Mouse (Mus musculus): ENCODE results near the gene Foxn1. TPM values are rescaled to one million over a fixed set of nuclear protein-coding genes. Genes with fewer than 3 reads are reported as not detected.

Gene Foxn1
- polyA plus RNA-seq, 1 experiment from 2014 or later = not detected

- Histone ChIP-seq H3K4me1 (ENCODE audit: control insufficient read depth, insufficient read depth, low read length) (peaks cover 10% of the 10 kb centered on the region), H3K27ac (ENCODE audit: low read depth, low read length) (no peak overlapping the region), H3K9me3 (ENCODE audit: control insufficient read depth, low read length) (no peaks in the 10 kb centered on the region), H3K27me3 (ENCODE audit: control insufficient read depth, insufficient read depth, low read length) (no peaks in the 10 kb centered on the region), H3K9ac (ENCODE audit: low read length) (no peak overlapping the region), H3K4me3 (ENCODE audit: low read depth, low read length) (no peak overlapping the region), H3K4me2 (ENCODE audit: low read depth) (no peak overlapping the region), H3K36me3 (ENCODE audit: control insufficient read depth, insufficient read depth, low read length) (peaks cover 10% of the 10 kb centered on the region)
- WGBS = 87% methylated on average over 7 of the region's 7 CpGs
- no peak for DNase-seq (ENCODE audit: low spot score)
- ATAC-seq (ENCODE audit: insufficient read depth, low FRiP score, low TSS enrichment) = no peak
These were observed 40.6 kb downstream of the Foxn1 start for GRCm38 (mm10) chr11:78345801-78346200.

DNA sequence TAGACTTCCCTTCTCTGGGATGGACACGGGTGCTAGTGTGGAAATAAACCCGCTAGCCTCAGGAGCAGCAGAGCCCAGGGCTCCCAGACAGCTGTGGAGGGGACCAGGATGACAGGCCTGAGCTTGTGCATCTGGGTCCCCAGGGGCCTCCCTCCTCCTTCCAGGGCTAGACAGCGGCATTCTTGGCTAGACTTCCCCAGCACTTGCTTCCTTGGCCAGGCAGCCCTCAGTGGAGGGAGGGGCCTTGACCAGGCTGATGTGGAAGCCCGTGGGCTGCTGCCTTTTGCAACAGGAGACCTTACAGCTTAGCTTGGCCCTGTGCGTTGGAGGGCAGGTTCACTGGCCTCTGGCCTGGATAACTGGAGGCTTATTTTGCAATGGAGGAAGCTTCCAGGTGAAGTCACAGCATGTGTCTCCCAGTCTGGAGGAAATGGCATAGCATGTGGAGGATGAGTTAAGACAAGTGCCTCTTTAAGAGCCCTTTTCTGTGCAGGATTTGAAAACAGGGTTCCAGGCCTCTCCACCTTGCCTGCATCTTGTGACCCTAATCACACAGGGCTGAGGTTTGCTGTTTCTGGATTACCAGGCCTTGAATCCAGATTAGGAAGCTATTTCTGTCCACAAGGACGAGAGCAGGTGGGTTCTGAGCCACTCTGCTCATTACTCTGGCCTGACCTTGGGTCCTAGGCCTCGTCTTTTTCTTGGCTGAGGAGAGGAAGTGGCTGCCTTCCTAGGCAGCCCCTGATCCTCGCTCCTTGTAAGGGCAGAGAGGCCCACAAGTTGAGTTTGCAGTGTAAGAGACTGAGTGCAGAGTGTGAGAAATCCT lies 41.3 kb downstream of the Foxn1 start:
- Histone ChIP-seq H3K27me3 (ENCODE audit: control insufficient read depth, insufficient read depth, low read length) (no peaks in the 10 kb centered on the region), H3K4me1 (ENCODE audit: control insufficient read depth, insufficient read depth, low read length) (peaks cover 10% of the 10 kb centered on the region), H3K9ac (ENCODE audit: low read length) (no peak overlapping the region; the same call in 1 of the 2 replicates), H3K27ac (ENCODE audit: low read depth, low read length) (no peak overlapping the region), H3K4me3 (ENCODE audit: low read depth, low read length) (no peak overlapping the region), H3K36me3 (ENCODE audit: control insufficient read depth, insufficient read depth, low read length) (peaks cover 11% of the 10 kb centered on the region), H3K9me3 (ENCODE audit: control insufficient read depth, low read length) (no peaks in the 10 kb centered on the region), H3K4me2 (ENCODE audit: low read depth) (peak overlapping the region; percentile 92)
- ATAC-seq (ENCODE audit: insufficient read depth, low FRiP score, low TSS enrichment) = no peak
- 60% methylated on average over 8 of the region's 8 CpGs for WGBS
- DNase-seq (ENCODE audit: low spot score) = no peak

DNA sequence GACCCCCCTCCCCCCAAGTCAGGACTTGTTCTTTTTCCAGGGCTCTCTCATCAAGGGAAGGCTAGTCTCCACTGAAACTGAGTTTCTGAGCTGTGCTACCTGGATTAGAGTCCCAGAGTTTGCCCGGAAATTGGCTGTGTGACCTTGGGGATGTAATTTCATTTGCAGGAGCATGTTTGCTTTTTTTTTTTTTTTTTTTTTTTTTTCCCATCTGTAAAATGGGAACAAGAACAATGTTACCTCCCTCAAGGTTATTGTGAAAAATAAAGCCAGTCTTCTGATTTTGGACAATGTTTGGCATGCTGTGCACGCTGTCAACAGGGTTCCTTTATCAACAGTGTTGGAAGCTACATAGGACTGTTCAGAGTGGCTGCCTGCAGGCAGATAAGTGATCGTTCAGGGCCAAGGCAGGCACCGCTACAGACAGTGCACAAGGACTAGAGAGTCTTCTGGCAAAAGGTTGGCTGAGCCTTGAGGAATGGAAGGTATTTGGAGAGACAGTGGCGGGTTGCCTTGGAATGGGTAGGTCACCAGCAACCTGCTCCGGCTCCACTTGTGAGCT lies 41.9 kb downstream of the Foxn1 start:
- H3K4me2 ChIP-seq (ENCODE audit: low read depth) = peak overlapping the region; percentile 92
- ATAC-seq (ENCODE audit: insufficient read depth, low FRiP score, low TSS enrichment) (no peak), DNase-seq (ENCODE audit: low spot score) (no peak)
- WGBS = 87% methylated on average over 6 of the region's 6 CpGs
- H3K9ac ChIP-seq (ENCODE audit: low read length) = peak overlapping the region; percentile 92
- peak overlapping the region; percentile 80 for H3K4me3 ChIP-seq (ENCODE audit: low read depth, low read length)
- H3K27ac ChIP-seq (ENCODE audit: low read depth, low read length) = 0 out of 2 replicates have a peak overlapping the region, but pooled peaks have one; percentile 85
- H3K4me1 ChIP-seq (ENCODE audit: control insufficient read depth, insufficient read depth, low read length) = peaks cover 10% of the 10 kb centered on the region
- peaks cover 13% of the 10 kb centered on the region for H3K36me3 ChIP-seq (ENCODE audit: control insufficient read depth, insufficient read depth, low read length)
- H3K27me3 ChIP-seq (ENCODE audit: control insufficient read depth, insufficient read depth, low read length) = no peaks in the 10 kb centered on the region
- H3K9me3 ChIP-seq (ENCODE audit: control insufficient read depth, low read length) = no peaks in the 10 kb centered on the region

DNA sequence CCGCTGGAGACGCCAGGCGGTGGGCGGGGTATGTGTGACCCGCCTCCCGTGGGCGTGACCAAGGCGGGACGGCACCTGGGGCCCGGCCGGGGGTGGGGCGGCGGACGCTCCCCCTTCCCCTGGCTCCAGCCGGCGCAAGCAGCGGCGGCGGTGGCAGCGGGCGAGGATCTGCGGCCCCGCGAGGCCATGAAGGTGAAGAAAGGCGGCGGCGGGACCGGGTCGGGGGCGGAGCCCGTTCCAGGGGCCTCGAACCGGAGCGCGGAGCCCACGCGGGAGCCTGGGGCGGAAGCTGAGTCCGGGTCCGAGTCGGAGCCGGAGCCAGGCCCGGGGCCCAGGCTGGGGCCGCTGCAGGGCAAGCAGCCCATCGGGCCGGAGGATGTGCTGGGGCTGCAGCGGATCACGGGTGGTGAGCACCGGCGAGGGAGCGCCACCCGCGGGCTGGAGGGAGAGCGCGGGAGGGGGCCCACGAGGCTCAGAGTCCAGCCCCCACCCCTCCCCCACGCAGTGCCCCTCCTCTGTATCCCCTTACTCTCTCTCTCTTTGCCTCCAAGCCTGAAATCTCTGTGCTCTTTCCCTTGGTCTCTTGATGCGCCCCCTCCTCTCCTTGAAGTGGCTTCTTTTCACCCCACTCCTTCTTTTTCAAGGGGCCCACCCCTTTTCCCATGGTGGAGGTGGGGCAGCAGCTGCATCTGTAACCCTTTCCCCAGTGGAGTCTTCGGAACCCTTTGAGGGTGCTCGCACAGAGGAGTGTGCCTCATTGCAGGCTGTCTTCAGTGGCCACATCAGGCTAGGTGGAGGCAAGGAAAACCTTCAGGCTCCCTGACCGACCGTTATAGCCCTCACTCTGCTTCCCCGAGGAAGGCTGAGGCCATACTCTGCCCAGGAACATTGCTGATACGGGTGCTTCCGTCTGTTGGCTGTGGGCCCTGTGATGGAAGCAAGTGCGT lies 42.7 kb downstream of the Foxn1 start, which contains the start of gene Unc119:
Unc119 (plus strand) TSS at position 102 of the 947 bp plus-strand sequence.
- peaks cover 11% of the 10 kb centered on the region for H3K36me3 ChIP-seq (ENCODE audit: control insufficient read depth, insufficient read depth, low read length)
- H3K27ac ChIP-seq (ENCODE audit: low read depth, low read length) = peak within 1 kb of the TSS; percentile 85
- peak; percentile 89 for DNase-seq (ENCODE audit: low spot score)
- H3K4me3 ChIP-seq (ENCODE audit: low read depth, low read length) = peak within 1 kb of the TSS; percentile 80
- ATAC-seq (ENCODE audit: insufficient read depth, low FRiP score, low TSS enrichment) = peak; percentile 73; the same call in 1 of the 2 replicates
- H3K9me3 ChIP-seq (ENCODE audit: control insufficient read depth, low read length) = no peaks in the 10 kb centered on the region
- no peaks in the 10 kb centered on the region for H3K27me3 ChIP-seq (ENCODE audit: control insufficient read depth, insufficient read depth, low read length)
- WGBS = 1% methylated on average over 63 of the region's 66 CpGs
- H3K9ac ChIP-seq (ENCODE audit: low read length) = peak within 1 kb of the TSS; percentile 92
- H3K4me1 ChIP-seq (ENCODE audit: control insufficient read depth, insufficient read depth, low read length) = peaks cover 10% of the 10 kb centered on the region
- peak within 1 kb of the TSS; percentile 92 for H3K4me2 ChIP-seq (ENCODE audit: low read depth)

DNA sequence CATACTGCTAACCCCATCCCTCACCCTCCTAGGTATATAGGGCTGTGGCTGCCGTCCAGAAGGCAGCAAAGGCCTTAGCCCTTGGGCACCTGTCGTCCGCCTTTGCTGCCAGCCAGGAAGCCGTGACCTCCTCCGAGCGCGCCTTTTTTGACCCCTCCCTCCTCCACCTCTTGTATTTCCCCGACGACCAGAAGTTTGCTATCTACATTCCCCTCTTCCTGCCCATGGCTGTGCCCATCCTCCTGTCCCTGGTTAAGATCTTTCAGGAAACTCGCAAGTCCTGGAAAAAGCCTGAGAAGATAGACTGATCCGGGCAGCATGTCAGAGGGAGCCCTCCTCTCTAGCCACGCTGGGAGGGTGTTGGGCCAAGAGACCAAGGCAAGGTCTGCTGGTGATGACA lies 44.7 kb downstream of the Foxn1 start:
- Histone ChIP-seq H3K9ac (ENCODE audit: low read length) (no peak overlapping the region), H3K36me3 (ENCODE audit: control insufficient read depth, insufficient read depth, low read length) (peaks cover 7% of the 10 kb centered on the region)

DNA sequence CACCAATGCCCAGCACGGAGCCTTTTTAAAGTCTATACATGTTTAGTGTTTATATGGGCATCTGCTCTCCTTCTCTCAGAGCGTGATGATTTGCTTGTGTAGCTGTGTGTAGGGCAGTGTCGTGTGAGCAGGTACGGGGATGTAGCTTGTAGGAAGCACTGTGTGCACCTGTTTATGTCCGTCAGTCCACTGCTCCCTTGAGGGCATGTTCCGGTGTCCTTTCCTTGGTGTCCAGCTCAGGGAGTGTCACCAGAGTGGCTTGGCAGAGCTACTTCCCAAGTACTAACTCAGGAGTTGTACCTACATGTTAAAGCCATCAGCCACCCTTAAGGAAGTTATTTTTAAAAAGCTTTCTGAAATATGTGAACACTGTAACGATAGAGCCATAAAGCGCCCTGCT lies 49.3 kb downstream of the Foxn1 start:
- Histone ChIP-seq H3K27ac (ENCODE audit: low read depth, low read length) (no peak overlapping the region), H3K4me3 (ENCODE audit: low read depth, low read length) (no peak overlapping the region), H3K9me3 (ENCODE audit: control insufficient read depth, low read length) (no peaks in the 10 kb centered on the region), H3K36me3 (ENCODE audit: control insufficient read depth, insufficient read depth, low read length) (peaks cover 18% of the 10 kb centered on the region), H3K4me1 (ENCODE audit: control insufficient read depth, insufficient read depth, low read length) (no peaks in the 10 kb centered on the region), H3K4me2 (ENCODE audit: low read depth) (no peak overlapping the region), H3K27me3 (ENCODE audit: control insufficient read depth, insufficient read depth, low read length) (no peaks in the 10 kb centered on the region), H3K9ac (ENCODE audit: low read length) (no peak overlapping the region)
- WGBS = 92% methylated on average over 8 of the region's 8 CpGs
- DNase-seq (ENCODE audit: low spot score) (no peak), ATAC-seq (ENCODE audit: insufficient read depth, low FRiP score, low TSS enrichment) (no peak)

More for the DNA sequence above, 44.7 kb downstream of the Foxn1 start:
- 87% methylated on average over 12 of the region's 12 CpGs for WGBS
- Histone ChIP-seq H3K4me2 (ENCODE audit: low read depth) (no peak overlapping the region), H3K9me3 (ENCODE audit: control insufficient read depth, low read length) (no peaks in the 10 kb centered on the region), H3K27ac (ENCODE audit: low read depth, low read length) (no peak overlapping the region), H3K4me1 (ENCODE audit: control insufficient read depth, insufficient read depth, low read length) (peaks cover 10% of the 10 kb centered on the region), H3K4me3 (ENCODE audit: low read depth, low read length) (no peak overlapping the region), H3K27me3 (ENCODE audit: control insufficient read depth, insufficient read depth, low read length) (no peaks in the 10 kb centered on the region)
- ATAC-seq (ENCODE audit: insufficient read depth, low FRiP score, low TSS enrichment) (no peak), DNase-seq (ENCODE audit: low spot score) (no peak)

GRCm38 (mm10) chr11:78333992-78334391 lies 52.4 kb downstream of the Foxn1 start:
- Histone ChIP-seq H3K4me2 (ENCODE audit: low read depth) (no peak overlapping the region), H3K27me3 (ENCODE audit: control insufficient read depth, insufficient read depth, low read length) (no peaks in the 10 kb centered on the region), H3K9me3 (ENCODE audit: control insufficient read depth, low read length) (no peaks in the 10 kb centered on the region), H3K36me3 (ENCODE audit: control insufficient read depth, insufficient read depth, low read length) (peaks cover 11% of the 10 kb centered on the region), H3K9ac (ENCODE audit: low read length) (no peak overlapping the region), H3K27ac (ENCODE audit: low read depth, low read length) (no peak overlapping the region), H3K4me3 (ENCODE audit: low read depth, low read length) (no peak overlapping the region), H3K4me1 (ENCODE audit: control insufficient read depth, insufficient read depth, low read length) (peaks cover 2% of the 10 kb centered on the region; the same call in 1 of the 2 replicates)
- DNase-seq (ENCODE audit: low spot score) (no peak), ATAC-seq (ENCODE audit: insufficient read depth, low FRiP score, low TSS enrichment) (no peak)
- 94% methylated on average over 5 of the region's 5 CpGs for WGBS

- peaks cover 5% of the 10 kb centered on the region; the same call in 1 of the 2 replicates for H3K4me1 ChIP-seq (ENCODE audit: control insufficient read depth, insufficient read depth, low read length)
- H3K4me3 ChIP-seq (ENCODE audit: low read depth, low read length) = no peak overlapping the region
- no peak overlapping the region for H3K4me2 ChIP-seq (ENCODE audit: low read depth)
- DNase-seq (ENCODE audit: low spot score) (no peak), ATAC-seq (ENCODE audit: insufficient read depth, low FRiP score, low TSS enrichment) (no peak)
- no peak overlapping the region for H3K9ac ChIP-seq (ENCODE audit: low read length)
- peaks cover 11% of the 10 kb centered on the region for H3K36me3 ChIP-seq (ENCODE audit: control insufficient read depth, insufficient read depth, low read length)
- WGBS = 98% methylated on average over 12 of the region's 12 CpGs
- no peaks in the 10 kb centered on the region for H3K9me3 ChIP-seq (ENCODE audit: control insufficient read depth, low read length)
- H3K27ac ChIP-seq (ENCODE audit: low read depth, low read length) = no peak overlapping the region
- no peaks in the 10 kb centered on the region for H3K27me3 ChIP-seq (ENCODE audit: control insufficient read depth, insufficient read depth, low read length)
These were observed 53.7 kb downstream of the Foxn1 start for GRCm38 (mm10) chr11:78332676-78333075.

Data from neural tube, embryonic 11.5 days (tissue).